Mouse (Mus musculus) neural tube, embryonic 11.5 days (tissue): Measurements from ENCODE around the gene Cox10. TPM values are rescaled to one million over a fixed set of nuclear protein-coding genes. Genes with fewer than 3 reads are reported as not detected.

Experiments
- ATAC-seq: fragments of 200-750 bp; cut with Nextera tagmentation; 2 replicates; pipeline ENCODE4 v1.8.0; 2017; ENCODE audit warnings: moderate number of reproducible peaks, mild to moderate bottlenecking, moderate TSS enrichment, moderate library complexity; ENCODE audit not compliant: insufficient read depth, low FRiP score, low TSS enrichment
- DNase-seq: peaks from one replicate; pipeline ENCODE4 v3.0.0-alpha.2; 2015; ENCODE audit warnings: low spot score
- H3K27ac ChIP-seq: fragments of 300-500 bp; sonication (generic); 2 replicates; pipeline ENCODE4 v1.5.1; 2014; ENCODE audit warnings: low read depth, mild to moderate bottlenecking, low read length
- H3K27me3 ChIP-seq: fragments of 300-500 bp; sonication (generic); 2 replicates; pipeline ENCODE4 v1.6.1; 2014; ENCODE audit warnings: mild to moderate bottlenecking, low read length, mixed read lengths; ENCODE audit not compliant: control insufficient read depth, insufficient read depth
- H3K36me3 ChIP-seq: fragments of 300-500 bp; sonication (generic); 2 replicates; pipeline ENCODE4 v1.6.1; 2014; ENCODE audit warnings: mild to moderate bottlenecking, low read length, moderate library complexity, mixed read lengths; ENCODE audit not compliant: control insufficient read depth, insufficient read depth
- H3K4me1 ChIP-seq: fragments of 300-500 bp; sonication (generic); 2 replicates; pipeline ENCODE4 v1.6.1; 2014; ENCODE audit warnings: low read length, mixed read lengths; ENCODE audit not compliant: control insufficient read depth, insufficient read depth
- H3K4me2 ChIP-seq: fragments of 300-500 bp; sonication (generic); 2 replicates; pipeline ENCODE4 v1.6.1; 2014; ENCODE audit warnings: low read depth, mild to moderate bottlenecking, moderate library complexity
- H3K4me3 ChIP-seq: fragments of 300-500 bp; sonication (generic); 2 replicates; pipeline ENCODE4 v1.5.1; 2014; ENCODE audit warnings: low read depth, low read length
- H3K9ac ChIP-seq: fragments of 300-500 bp; sonication (generic); 2 replicates; pipeline ENCODE4 v1.6.1; 2014; ENCODE audit warnings: mild to moderate bottlenecking, low read length
- H3K9me3 ChIP-seq: fragments of 300-500 bp; sonication (generic); 2 replicates; pipeline ENCODE4 v1.6.1; 2016; ENCODE audit warnings: low read length; ENCODE audit not compliant: control insufficient read depth
- WGBS: fragments of 180-500 bp; shearing (Covaris S2); extraction: QIAGEN DNeasy Blood & Tissue Kit; methylation state at CpG from one replicate; pipeline ENCODE4 v1.1.7; 2014; 5-methylcytosine and 5-hydroxymethylcytosine counted together
- polyA plus RNA-seq: library from polyadenylated mRNA; unstranded; fragments of >200 nt; fragmentation: Nextera tagmentation; extraction: Ambion mirVana; gene quantifications from 2 replicates; pipeline ENCODE4 v1.2.1, GENCODE M21; 2014

Gene Cox10
- polyA plus RNA-seq, 1 experiment from 2014 or later = 29.4 TPM

- Histone ChIP-seq H3K4me1 (no peaks in the 10 kb centered on the region), H3K4me3 (no peak overlapping the region), H3K27ac (no peak overlapping the region), H3K4me2 (no peak overlapping the region), H3K9ac (no peak overlapping the region), H3K27me3 (no peaks in the 10 kb centered on the region), H3K36me3 (no peaks in the 10 kb centered on the region), H3K9me3 (no peaks in the 10 kb centered on the region)
- DNase-seq = no peak
- 79% methylated on average over 7 of the region's 7 CpGs for WGBS
- no peak for ATAC-seq
Measured at GRCm38 (mm10) chr11:64091150-64091549, 11.9 kb upstream of the Cox10 start.

- Histone ChIP-seq H3K9ac (no peak overlapping the region), H3K27me3 (no peaks in the 10 kb centered on the region), H3K4me2 (no peak overlapping the region), H3K36me3 (no peaks in the 10 kb centered on the region), H3K4me3 (no peak overlapping the region), H3K9me3 (no peaks in the 10 kb centered on the region), H3K4me1 (no peaks in the 10 kb centered on the region), H3K27ac (no peak overlapping the region)
- 25% methylated on average over 2 of the region's 2 CpGs for WGBS
- ATAC-seq = no peak
- DNase-seq = no peak
Measured at GRCm38 (mm10) chr11:64089682-64090081, 10.4 kb upstream of the Cox10 start.

DNA sequence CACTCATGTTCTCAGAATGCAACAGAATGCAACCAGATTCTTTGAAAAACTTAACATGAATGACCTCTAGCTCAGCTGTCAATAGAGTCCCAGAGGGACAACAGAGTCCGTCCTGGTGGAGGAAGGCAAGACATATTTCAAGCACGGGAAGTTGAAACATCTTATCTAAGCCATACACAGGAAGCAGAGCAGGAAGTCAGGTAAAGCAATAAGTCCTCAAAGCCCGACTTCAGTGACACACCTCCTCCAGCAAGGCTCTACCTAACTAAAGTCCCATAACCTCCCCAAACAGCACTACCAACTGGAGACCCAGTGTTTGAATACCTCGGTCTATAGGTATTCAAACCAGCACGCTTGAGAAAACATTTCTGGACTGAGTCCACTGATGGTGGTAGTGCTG lies 6.6 kb upstream of the Cox10 start:
- 84% methylated on average over 5 of the region's 5 CpGs for WGBS
- no peaks in the 10 kb centered on the region for H3K9me3 ChIP-seq
- H3K36me3 ChIP-seq = no peaks in the 10 kb centered on the region
- no peaks in the 10 kb centered on the region for H3K27me3 ChIP-seq
- DNase-seq (no peak), ATAC-seq (no peak)
- no peak overlapping the region for H3K4me2 ChIP-seq
- no peak overlapping the region for H3K9ac ChIP-seq
- H3K4me1 ChIP-seq = 0 out of 2 replicates have a peak, but pooled peaks cover 2% of the 10 kb centered on the region
- no peak overlapping the region for H3K4me3 ChIP-seq
- no peak overlapping the region for H3K27ac ChIP-seq

- Histone ChIP-seq H3K9ac (peak overlapping the region; percentile 74), H3K27me3 (no peaks in the 10 kb centered on the region), H3K4me1 (peaks cover 12% of the 10 kb centered on the region), H3K4me2 (peak overlapping the region; percentile 67), H3K4me3 (peak overlapping the region; percentile 64), H3K36me3 (no peaks in the 10 kb centered on the region), H3K27ac (no peak overlapping the region), H3K9me3 (no peaks in the 10 kb centered on the region)
- WGBS = 1% methylated on average over 8 of the region's 8 CpGs
- no peak for DNase-seq
- ATAC-seq = 0 out of 2 replicates have a peak, but pooled peaks have one; percentile 27
Measured at GRCm38 (mm10) chr11:64079727-64080081, 436 bp upstream of the Cox10 start.

DNA sequence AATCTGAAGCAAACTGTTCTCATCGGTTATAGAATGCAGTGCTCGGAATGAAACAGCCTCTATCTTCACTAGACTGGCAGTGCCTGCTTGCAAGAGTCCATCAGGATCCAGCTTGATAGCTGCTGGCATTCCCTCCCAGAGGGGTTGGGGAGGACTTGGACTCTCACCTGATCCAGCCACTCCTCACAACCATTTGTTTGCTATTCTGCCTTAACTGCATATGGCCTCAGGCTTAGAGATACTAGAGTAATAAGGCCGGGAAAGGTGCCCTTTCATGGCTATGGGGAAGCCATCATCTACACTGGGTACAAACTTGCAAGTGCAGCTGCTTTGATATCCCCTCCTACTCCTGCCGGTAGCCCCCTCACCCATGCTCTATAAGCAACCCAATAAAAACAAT lies 3.1 kb downstream of the Cox10 start:
- Histone ChIP-seq H3K36me3 (no peaks in the 10 kb centered on the region), H3K27me3 (no peaks in the 10 kb centered on the region), H3K4me1 (peaks cover 10% of the 10 kb centered on the region), H3K9me3 (no peaks in the 10 kb centered on the region), H3K27ac (no peak overlapping the region), H3K4me3 (no peak overlapping the region), H3K9ac (no peak overlapping the region), H3K4me2 (no peak overlapping the region)
- WGBS = 97% methylated on average over 4 of the region's 4 CpGs
- DNase-seq (no peak), ATAC-seq (no peak)

GRCm38 (mm10) chr11:64073379-64073778 lies 5.9 kb downstream of the Cox10 start:
- Histone ChIP-seq H3K4me3 (no peak overlapping the region), H3K9ac (no peak overlapping the region), H3K4me2 (no peak overlapping the region), H3K4me1 (0 out of 2 replicates have a peak, but pooled peaks cover 3% of the 10 kb centered on the region), H3K9me3 (no peaks in the 10 kb centered on the region), H3K36me3 (no peaks in the 10 kb centered on the region), H3K27ac (no peak overlapping the region), H3K27me3 (no peaks in the 10 kb centered on the region)
- 85% methylated on average over 4 of the region's 4 CpGs for WGBS
- ATAC-seq = no peak
- no peak for DNase-seq

DNA sequence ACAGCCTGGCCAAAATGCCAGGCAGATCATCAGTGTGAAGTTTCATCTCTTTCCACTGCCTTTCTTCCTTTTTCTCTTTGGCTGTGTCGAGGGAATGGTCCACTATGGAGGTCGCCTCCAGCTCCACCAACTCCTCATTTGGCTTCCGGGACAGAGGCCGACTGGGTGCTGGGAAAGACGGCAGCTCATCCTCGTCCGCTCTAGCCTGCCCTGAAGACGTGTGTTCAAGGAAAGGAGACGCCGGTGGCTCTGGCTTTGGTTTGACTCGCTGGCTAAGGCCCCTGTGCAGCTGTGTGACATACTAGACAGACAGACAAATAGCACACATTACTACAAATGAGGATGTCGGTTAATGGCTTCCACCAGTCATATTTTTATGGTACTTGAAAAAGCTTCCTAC lies 7.7 kb downstream of the Cox10 start:
- no peaks in the 10 kb centered on the region for H3K36me3 ChIP-seq

GRCm38 (mm10) chr11:64066001-64066400 lies 13.3 kb downstream of the Cox10 start:
- ATAC-seq (no peak), DNase-seq (no peak)
- Histone ChIP-seq H3K9me3 (no peaks in the 10 kb centered on the region), H3K9ac (no peak overlapping the region), H3K36me3 (no peaks in the 10 kb centered on the region), H3K4me3 (no peak overlapping the region), H3K27me3 (no peaks in the 10 kb centered on the region), H3K4me2 (no peak overlapping the region), H3K27ac (no peak overlapping the region), H3K4me1 (no peaks in the 10 kb centered on the region)
- WGBS = 90% methylated on average over 2 of the region's 2 CpGs

More for the DNA sequence above, 7.7 kb downstream of the Cox10 start:
- Histone ChIP-seq H3K9me3 (no peaks in the 10 kb centered on the region), H3K27me3 (no peaks in the 10 kb centered on the region), H3K4me3 (no peak overlapping the region), H3K9ac (no peak overlapping the region), H3K27ac (no peak overlapping the region), H3K4me1 (no peaks in the 10 kb centered on the region), H3K4me2 (no peak overlapping the region)
- no peak for DNase-seq
- WGBS = 95% methylated on average over 12 of the region's 12 CpGs
- ATAC-seq = no peak

DNA sequence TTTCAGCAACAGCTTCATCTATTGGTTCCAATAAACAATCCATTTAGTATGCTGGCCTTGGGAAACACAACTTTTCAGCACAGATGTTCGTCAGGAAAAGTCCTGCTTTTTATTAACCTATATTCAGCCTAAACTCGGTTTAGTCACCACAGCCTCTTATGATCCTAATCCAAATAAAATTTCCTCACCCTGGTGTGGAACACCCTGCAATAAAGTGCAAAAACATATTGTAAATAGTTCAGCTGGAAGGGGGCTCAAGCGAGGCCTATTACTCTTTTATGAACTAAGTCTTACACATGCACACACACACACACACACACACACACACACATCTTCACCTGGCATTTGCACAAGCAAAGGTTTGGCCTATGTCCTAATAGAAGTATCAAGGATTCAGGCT lies 16.1 kb downstream of the Cox10 start:
- Histone ChIP-seq H3K9ac (no peak overlapping the region), H3K4me3 (no peak overlapping the region), H3K9me3 (no peaks in the 10 kb centered on the region), H3K4me2 (no peak overlapping the region), H3K36me3 (no peaks in the 10 kb centered on the region), H3K27ac (no peak overlapping the region), H3K27me3 (no peaks in the 10 kb centered on the region), H3K4me1 (no peaks in the 10 kb centered on the region)
- WGBS = 77% methylated on average over 3 of the region's 3 CpGs
- no peak for DNase-seq
- no peak for ATAC-seq
